Mouse (Mus musculus): ENCODE results near the gene Itgb4. TPM values are rescaled to one million over a fixed set of nuclear protein-coding genes. Genes with fewer than 3 reads are reported as not detected.

Gene Itgb4
- total RNA-seq, 2 experiments from 2014 or later: 0.15 to 0.17 TPM

- no peak for ATAC-seq (replicated peaks; ENCODE audit: poor library complexity)
Measured at GRCm38 (mm10) chr11:116025056-116025845, 50.7 kb downstream of the Itgb4 start.

- ATAC-seq (replicated peaks; ENCODE audit: poor library complexity): no peak
Measured at GRCm38 (mm10) chr11:116027756-116028155, 53.2 kb downstream of the Itgb4 start, which contains the start of gene H3f3b. Gene H3f3b (minus strand): TSS chr11:116027962.

GRCm38 (mm10) chr11:116028177-116028865, 53.8 kb downstream of the Itgb4 start:
- no peak for ATAC-seq (replicated peaks; ENCODE audit: poor library complexity)

GRCm38 (mm10) chr11:116029086-116029865, 54.8 kb downstream of the Itgb4 start:
- ATAC-seq (replicated peaks; ENCODE audit: poor library complexity): no peak

GRCm38 (mm10) chr11:116030088-116030897, 55.8 kb downstream of the Itgb4 start, which contains the start of gene Unk:
Gene Unk (plus strand): TSS chr11:116030322.
- ATAC-seq (replicated peaks; ENCODE audit: poor library complexity): peak; percentile 84

- peak; percentile 22 for ATAC-seq (replicated peaks; ENCODE audit: poor library complexity)
Measured at GRCm38 (mm10) chr11:116030898-116031845, 56.7 kb downstream of the Itgb4 start.

GRCm38 (mm10) chr11:116034584-116034983, 60.1 kb downstream of the Itgb4 start:
- no peak for ATAC-seq (replicated peaks; ENCODE audit: poor library complexity)

GRCm38 (mm10) chr11:116036671-116037070, 62.2 kb downstream of the Itgb4 start:
- no peak for ATAC-seq (replicated peaks; ENCODE audit: poor library complexity)

GRCm38 (mm10) chr11:116037826-116038225, 63.3 kb downstream of the Itgb4 start:
- ATAC-seq (replicated peaks; ENCODE audit: poor library complexity): no peak

- ATAC-seq (replicated peaks; ENCODE audit: poor library complexity): no peak
Measured at GRCm38 (mm10) chr11:116040593-116040992, 66.1 kb downstream of the Itgb4 start.

- no peak for ATAC-seq (replicated peaks; ENCODE audit: poor library complexity)
Measured at GRCm38 (mm10) chr11:116041833-116042232, 67.3 kb downstream of the Itgb4 start.

GRCm38 (mm10) chr11:116042372-116043138, 68.0 kb downstream of the Itgb4 start:
- ATAC-seq (replicated peaks; ENCODE audit: poor library complexity): no peak

- no peak for ATAC-seq (replicated peaks; ENCODE audit: poor library complexity)
Measured at GRCm38 (mm10) chr11:116043286-116043685, 68.8 kb downstream of the Itgb4 start.

GRCm38 (mm10) chr11:116045173-116045572, 70.7 kb downstream of the Itgb4 start:
- ATAC-seq (replicated peaks; ENCODE audit: poor library complexity): no peak

- ATAC-seq (replicated peaks; ENCODE audit: poor library complexity): no peak
Measured at GRCm38 (mm10) chr11:116049610-116050009, 75.1 kb downstream of the Itgb4 start.

GRCm38 (mm10) chr11:116050196-116050595, 75.7 kb downstream of the Itgb4 start:
- ATAC-seq (replicated peaks; ENCODE audit: poor library complexity): no peak

- peak; percentile 45 for ATAC-seq (replicated peaks; ENCODE audit: poor library complexity)
Measured at GRCm38 (mm10) chr11:116053510-116054229, 79.2 kb downstream of the Itgb4 start.

GRCm38 (mm10) chr11:116055873-116056272, 81.4 kb downstream of the Itgb4 start:
- ATAC-seq (replicated peaks; ENCODE audit: poor library complexity): peak; percentile 30; the same call in 1 of the 2 replicates
